Mouse (Mus musculus): ENCODE measurements around the gene Nek9.
A peak's percentile ranks its signal among the peaks of the same experiment; 100 is the strongest.

The Nek9 gene

DNA sequence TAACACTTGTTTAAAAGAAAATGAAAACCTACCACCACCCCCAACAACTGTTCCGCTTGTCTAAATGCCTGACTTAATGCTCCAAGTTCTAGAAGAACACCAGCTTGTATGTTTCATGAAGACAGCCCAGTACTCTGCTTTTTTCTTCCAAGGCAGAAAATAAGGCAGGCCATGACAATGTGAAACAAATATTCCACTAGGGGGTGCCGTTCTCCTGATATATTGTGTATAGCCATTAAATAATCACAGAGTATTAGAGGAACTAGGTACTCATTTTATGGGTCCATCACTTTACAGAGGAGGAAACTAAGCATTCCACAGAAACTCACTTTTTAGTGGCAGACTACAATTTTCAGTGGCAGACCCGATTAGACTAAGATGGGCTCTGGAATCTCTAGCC is 7.2 kb upstream of the Nek9 start:
- no peak for DNase-seq (ENCODE audit: low spot score)

DNA sequence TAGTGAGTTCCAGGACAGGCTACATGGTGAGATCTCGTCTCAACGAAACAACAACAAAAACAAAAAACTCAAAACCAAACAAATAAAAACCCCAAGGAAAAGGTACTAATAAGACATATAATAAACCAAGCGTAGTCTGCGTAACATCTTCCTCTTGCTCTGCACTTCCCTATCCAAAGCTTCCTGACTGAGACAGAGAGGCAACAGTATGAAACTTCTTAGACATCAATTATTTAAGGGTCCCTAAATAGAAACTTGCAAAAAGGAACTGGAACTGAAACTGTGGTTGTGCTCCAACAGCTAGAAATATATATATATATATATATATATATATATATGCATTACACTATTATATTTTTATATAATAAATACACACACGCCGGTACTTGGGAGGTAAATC is 6.4 kb upstream of the Nek9 start:
- DNase-seq (ENCODE audit: low spot score): no peak

DNA sequence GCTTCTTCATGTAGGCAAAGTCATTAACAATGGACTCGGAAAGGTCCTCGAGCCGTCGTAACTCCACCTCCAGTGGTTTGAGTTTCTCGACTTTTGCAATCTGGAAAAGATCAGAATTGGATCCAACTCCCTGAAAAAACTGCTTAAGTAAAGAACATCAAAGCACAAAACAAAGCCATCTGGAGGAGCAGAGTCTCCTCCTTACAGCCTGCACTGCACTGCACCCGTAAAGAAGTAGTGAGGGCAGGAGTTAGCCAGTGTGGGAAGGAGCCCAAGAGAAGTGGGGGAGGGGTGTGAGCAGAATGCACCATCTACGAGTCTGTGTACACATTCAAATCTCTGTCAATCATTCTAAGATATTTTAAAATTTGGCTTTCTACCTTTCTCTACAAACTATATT is 5.1 kb upstream of the Nek9 start:
- no peak for DNase-seq (ENCODE audit: low spot score)

DNA sequence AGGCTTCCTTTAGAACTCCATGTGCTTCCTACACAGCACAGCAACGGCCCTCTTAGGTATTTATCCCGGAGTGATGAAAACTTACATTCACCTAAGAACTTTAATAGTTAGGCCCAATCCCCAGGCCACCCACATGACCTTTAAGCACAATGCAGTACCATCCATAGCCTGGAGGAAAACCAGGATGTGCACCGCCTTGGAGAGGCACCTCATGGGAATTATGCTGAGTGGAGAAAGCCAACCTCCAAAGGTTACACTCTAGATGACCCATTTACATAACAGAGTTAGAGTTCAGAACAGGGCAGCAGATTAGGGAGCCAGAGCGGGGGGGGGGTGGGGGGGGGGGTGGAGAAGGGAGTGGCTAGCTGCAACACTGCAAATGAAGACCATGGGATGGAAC is 3.1 kb upstream of the Nek9 start:
- DNase-seq (ENCODE audit: low spot score): no peak

DNA sequence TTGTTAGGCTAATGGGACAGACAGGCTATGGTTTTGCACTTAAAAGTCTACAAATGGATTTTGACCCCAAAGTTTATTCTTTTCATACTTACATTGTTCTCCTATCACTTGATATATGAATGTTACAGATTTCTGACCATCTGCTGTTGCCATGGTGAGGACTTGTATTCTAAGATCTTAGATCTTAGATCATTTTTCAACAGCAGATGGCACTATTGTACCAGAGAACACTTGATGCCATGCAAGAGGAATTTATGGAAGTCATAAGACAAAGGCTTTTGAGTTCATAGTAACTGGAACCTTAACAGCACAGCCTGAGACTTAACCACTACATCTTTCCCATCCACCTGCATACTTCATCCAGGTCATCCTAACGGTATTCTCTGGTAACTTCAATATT is 2.0 kb upstream of the Nek9 start:
- DNase-seq (ENCODE audit: low spot score): no peak

DNA sequence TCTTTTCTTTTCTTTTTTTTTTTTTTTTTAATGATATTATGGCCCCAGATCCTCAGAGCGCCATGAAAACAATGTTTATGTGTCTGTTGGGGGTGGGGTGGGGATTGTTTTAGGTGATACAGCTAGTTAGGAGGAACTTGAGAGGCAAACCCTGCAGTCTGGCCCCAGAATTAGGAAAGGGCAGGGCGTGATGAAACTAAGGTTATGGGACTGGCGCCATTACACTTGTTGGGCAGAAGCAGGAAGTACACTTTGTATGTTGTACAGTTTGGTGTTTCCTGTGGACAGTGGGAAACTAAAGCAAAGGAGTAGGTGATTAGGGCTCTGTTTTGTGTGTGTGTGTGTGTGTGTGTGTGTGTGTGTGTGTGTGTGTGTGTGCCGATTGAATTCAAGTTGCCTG is 785 bp upstream of the Nek9 start:
- no peak for DNase-seq (ENCODE audit: low spot score)

DNA sequence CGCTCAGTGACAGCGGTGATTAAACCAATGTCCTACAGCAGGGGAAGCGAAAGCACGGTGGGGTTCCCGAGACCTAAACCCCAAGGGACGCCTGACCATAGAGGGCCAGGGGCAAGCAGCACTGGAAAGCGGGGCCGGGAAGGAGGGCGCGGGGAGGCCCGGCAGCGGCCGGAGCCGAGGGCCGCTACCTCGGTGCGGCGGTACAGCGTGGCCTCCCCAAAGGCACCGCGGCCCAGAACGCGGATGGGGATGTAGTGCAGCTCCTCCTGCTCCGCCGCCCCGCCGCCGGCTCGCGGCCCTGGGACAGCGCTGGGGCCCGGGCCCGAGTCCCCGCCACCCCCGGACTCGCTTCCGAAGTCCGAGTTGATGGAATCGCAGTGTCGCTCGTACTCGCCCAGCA is 347 bp downstream of the Nek9 start:
- DNase-seq (ENCODE audit: low spot score): peak; percentile 14

DNA sequence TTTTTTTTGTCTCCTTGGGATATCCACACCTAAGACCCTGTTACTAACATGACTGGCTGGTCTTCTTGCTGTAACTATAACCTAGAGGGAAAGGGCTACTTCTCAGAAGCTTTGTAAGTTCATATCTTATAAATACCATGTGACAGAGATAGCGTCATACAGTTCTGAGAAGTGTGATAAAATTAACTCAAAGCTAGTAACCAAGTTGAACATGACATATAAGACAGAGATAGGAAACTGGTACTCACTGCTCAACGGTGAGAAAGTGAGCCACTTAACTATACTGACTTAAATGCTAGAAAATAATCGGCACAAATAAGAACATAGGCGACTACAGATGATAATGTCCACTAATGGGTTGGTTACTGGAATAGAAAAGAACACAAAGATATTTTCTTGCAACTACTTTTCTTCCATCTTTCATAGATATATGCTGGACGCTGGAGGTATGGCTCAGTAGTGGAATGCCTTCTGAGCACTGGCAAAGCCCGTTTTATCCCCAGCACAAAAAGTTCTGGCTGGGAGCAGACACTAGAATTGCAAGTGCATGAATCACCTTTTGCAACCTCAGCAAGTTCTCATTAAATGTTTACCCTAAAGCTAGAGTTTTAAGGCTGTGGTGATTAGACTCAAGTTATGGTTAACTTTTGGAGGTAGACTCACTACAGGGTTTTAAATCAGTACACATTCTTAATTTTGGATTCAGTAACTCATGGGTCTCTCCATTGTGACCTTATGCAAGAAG is 1.4 kb downstream of the Nek9 start:
- no peak for DNase-seq (ENCODE audit: low spot score)

DNA sequence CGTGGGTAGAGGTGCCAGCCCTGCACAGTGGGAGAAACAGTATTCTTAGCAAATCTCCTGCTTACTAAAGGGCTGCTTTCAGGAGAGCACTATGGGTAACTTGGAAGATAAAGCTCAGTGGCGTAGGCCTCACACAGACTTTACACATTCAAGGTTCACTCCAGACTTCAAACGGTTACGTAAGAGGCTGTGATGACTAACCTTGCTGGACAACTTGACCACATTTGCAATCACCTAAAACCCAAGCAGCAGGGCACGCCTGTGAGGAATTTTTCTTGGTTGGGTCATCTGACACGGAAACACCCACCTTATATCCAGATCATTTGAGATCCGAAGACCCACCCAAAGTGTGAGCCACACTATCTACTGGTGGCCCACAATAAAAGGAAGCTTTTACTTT is 9.0 kb downstream of the Nek9 start:
- DNase-seq (ENCODE audit: low spot score): no peak

DNA sequence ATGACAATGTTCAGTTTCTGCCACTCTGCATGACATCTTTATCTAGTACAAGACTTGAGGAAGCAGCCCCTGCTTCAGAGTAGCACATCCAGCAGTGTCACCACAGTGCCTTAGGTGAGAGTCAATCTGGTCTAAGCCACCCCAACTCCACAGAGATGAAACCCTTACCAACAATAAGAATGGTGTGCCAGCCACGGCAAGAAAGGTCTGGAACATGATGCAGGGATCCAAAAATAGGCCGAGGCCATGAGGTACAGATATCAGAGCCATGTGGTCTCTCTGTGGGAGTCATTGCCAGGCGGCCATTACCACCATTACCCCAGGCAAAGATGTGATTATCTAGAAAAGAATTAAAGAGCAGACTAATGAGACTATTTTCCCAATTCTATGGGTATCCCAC is 30.5 kb downstream of the Nek9 start:
- no peak for DNase-seq (ENCODE audit: low spot score)

DNA sequence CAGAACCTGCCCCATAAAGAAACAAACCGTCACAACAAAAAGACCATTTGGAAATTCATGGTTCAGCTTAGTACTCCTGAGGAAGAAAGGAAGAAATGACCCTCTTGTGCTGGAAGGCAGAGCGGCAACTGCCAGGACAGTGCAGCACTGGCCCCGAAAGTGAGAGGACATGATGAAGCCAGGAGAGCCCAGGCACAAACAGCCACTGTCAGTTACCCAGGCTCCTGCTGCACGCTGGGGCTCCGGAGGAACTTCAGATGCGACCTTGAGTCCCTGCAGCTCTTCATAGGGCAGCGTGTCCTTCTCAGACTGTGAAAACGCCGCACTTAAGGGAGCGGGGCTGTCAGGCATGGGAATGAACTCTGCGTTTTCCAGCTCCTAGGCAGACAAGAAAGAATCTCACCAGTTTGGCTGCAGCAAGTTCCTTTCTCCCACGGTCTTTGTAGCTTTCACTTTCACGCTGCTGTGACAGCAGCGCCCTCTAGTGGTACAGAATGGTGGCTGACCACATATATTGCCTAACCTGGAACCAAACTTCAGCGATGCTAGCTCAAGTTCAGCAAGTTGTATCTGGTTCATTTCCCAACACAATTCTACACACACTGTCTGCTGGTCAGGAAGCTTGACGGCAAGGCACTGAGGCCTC is 33.8 kb downstream of the Nek9 start:
- DNase-seq (ENCODE audit: low spot score): peak; percentile 71

DNA sequence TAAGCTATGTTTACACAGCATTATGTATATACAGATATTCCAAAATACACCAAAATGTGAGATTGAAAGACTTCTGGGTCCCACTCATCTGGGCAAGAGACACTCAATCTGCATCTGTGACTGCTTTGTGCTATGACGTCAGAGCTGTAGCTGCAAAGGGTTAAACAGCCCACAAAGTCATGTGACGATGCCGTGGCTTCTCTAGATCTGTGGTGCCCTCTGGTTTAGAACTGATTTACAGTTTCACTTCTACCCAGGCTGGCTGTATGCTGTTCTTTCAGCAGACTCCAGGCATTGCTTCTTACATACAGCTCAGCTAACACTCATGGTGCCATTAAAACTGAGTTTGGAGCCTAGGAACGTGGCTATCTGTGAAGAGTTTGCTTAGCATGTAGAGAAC is 34.4 kb downstream of the Nek9 start:
- DNase-seq (ENCODE audit: low spot score): no peak

DNA sequence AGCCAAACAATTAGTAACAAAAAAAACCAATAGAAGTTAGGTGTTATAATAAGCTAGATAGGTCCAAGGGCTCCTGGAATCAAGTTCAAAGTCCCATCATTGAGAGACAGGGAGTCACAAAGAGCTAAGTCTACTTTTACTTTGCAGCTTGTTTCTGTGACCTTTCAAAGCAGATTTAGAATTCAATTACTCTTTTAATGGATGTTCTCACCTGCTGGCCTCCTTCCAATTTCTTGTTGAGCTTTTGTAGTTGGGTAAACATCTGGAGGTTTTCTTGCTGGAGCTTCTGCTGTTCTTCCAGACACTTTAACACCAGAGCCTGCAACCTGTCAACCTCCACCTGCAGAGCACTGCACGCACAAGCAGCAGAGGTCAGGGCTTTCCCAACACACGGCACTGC is 35.9 kb downstream of the Nek9 start:
- no peak for DNase-seq (ENCODE audit: low spot score)

DNA sequence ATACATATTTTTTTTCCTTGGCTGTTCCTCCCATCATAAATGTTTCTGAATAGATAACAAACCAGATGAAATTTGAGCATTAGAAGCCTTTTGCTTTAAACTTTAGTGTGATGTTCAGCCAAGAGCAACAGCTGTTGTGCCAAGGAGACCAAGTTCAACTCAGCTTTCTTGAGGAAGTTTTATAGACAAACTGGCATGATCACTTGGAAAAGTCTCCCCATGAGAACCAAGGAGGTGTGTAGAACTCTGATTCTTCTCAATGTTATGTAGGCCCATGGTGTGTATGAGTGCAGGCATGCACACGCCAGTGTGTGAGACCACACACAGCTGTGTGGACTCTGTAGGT is 40.4 kb downstream of the Nek9 start:
- DNase-seq (ENCODE audit: low spot score): no peak

DNA sequence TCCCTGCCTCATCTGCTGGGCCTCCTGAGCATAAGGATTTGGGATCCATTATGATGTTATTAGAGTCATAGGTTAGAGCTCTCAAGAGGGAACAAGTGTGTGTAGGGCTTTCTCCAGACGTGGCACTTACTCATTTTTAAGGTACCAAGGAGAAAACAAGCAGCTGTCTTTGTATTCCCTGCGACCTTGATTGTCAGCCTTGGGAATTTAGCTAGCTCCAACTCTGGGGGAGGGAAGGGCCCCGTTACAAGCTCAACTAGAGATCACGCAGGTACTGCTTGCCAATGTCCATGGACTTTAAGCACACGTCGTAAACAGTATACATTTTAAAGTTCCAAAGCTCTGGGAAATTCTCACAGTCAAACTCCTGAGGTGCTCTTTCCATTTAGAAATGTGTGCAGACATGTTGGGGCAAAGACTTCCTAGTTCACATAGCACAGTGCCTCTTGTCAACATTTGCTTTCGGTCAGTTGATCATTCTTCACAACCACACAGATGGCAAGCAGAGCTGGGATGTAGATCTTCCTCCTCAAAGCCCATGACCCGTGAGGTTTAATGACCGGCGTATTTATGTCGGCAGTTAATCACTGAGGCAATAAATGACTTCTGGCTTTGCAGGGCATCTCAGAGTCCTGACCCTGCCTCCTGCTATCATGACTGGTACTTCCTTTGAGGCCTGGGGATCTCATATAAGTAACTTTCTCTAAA is 40.9 kb downstream of the Nek9 start:
- no peak for DNase-seq (ENCODE audit: low spot score)

DNA sequence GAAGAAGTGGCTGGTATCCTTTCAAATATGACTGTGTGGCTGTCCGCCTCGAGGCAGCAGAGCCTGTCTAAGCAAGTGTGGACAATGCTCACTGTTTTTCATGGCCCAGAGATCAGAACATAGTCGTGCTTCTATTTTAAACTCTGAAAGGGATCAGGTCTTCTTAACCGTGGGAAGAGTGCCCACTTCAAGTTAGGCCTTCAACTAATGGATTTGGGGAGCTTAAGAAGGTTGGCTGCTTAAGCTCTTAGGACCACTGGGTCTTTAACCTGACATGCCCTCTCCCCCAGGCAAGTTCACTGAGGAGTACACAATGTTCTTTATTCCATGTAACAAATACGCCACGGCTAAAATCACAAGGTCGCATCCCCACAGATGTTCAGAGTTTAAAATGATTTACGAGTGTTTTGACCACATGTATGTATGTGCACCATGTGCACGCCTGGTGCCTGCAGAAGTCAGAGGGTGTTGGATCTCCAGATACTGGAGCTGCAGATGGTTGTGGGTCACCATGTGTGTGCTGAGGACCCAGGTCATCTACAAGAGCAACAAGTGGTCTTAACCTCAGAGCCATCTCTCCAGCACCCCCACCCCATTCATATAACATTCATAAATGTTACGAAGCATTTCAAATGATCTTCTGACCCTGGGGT is 41.7 kb downstream of the Nek9 start:
- no peak for DNase-seq (ENCODE audit: low spot score)

DNA sequence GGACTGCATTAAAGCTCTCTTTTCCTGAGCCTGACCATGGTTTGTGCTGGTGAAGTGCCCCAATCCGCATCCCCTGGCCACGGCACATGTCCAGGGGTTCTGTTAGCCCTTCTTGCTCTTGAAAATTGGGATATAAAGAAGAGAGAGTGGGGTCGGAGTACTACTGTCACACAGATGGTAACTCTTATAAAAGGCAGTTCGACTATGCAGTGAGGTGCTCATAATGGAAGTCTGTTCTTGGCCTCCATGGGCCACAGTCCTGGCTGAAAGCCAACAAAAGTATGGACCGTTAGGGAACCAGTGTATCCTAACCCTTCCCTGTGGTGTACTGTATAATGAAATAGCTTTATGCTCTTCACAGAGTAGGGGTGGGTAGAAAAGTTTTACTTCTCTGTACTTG is 42.2 kb downstream of the Nek9 start:
- DNase-seq (ENCODE audit: low spot score): no peak

DNA sequence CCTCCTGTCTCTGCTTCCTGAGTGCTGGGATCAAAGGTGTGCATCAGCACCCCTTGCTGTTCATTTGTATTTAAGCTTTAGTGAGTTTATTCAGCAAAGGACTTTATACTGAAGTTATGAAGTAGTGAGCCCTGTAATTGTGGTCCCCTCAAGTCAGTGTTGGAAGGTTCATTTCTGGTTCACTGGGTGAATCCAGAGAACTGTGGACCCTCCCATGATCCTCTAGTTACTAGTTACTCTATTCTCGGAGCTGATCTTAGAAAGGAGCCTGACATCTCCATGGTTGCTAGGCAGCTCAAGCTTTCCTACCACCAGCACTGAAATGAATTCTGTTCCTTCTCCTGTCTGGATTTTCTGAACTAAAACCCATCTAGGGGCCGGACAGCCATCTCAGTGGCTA is 43.7 kb downstream of the Nek9 start:
- DNase-seq (ENCODE audit: low spot score): no peak

DNA sequence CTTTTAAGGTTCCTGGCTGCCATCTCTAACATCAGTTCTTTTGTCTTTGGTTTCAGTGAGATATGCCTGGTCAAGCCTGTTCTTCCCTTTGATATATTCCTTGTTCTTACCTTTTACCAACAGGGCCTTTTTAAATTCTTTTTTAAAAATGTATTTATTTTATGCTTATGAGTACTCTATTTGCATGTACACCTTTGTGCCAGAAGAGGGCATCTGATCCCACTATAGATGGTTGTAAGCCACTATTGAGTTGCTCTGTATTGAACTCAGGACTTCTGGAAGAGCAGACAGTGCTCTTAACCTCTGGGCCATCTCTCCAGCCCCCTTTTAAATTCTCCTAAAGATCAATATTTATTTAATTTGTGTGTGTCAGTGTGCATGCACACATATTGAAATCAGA is 46.3 kb downstream of the Nek9 start:
- no peak for DNase-seq (ENCODE audit: low spot score)

DNA sequence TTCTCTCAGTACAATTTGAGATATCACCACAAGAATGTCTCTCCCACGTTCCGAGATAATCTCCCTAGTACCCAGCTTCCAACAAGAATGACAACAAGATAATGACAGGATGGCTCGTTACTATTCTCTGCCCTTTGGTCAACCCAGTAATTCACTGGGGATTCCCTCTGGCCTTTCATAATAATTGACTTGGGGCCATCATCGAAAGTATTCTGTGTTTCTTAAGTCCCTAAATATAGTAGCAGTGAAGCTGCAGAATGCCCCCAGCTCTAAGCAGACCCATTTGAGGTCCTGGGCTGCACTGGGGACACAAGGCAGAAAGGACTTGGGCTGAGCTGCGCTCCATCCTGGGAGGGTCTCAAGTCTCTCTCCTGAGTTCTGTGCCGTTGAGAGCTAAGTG is 46.9 kb downstream of the Nek9 start:
- no peak for DNase-seq (ENCODE audit: low spot score)

DNA sequence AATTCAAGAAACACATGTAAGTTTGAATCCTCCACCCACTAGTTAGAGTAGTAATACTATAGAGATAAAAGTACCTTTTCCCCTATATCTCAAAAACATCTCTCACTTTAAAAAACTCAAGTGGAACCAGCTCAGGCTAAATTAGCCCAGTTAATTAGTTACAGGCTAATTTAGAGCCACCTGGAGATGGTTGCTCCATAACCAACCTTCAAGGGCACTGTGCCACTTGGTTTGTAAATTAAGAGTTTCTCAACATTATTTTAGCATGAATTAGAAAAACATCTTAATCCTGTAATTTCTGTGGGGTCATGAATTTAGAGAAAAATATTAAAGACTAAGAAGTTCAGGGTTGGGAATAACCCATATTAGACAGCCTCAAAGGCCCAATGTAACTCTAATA is 47.6 kb downstream of the Nek9 start:
- no peak for DNase-seq (ENCODE audit: low spot score)

DNA sequence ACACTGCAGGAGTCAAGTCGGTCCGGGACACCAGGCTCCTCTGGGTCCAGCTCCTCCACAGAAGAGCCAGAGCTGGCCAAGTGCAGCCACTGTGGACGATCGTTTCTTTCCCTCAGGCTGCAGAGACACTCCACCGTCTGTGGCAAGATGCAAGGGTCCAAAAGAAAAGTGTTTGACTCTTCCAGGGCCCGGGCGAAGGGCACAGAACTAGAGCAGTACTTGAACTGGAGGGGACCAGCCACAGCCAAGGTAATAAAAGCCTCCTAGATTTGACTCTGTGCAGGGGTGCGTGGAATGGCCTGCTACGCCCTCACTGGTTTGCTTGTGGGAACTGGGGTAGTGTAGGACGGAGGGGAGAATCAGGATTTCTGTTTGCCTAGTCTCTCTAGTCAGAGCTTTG is 48.5 kb downstream of the Nek9 start:
- no peak for DNase-seq (ENCODE audit: low spot score)
